Mouse (Mus musculus) CH12.LX (cell line): ENCODE results near the gene Tgds. TPM values are rescaled to one million over a fixed set of nuclear protein-coding genes. Genes with fewer than 3 reads are reported as not detected.

Experiments used
- DNase-seq: peaks from one replicate; pipeline ENCODE4 v3.0.0-alpha.2; 2013; ENCODE audit errors: extremely low read depth
- H3K27ac ChIP-seq: 2 replicates; pipeline ENCODE4 v1.5.1; 2012; ENCODE audit warnings: low read depth, mild to moderate bottlenecking, control low read depth, moderate library complexity; ENCODE audit not compliant: insufficient read depth
- H3K27me3 ChIP-seq: replicated peaks from 2 replicates; pipeline ENCODE3; 2012; ENCODE audit warnings: inconsistent platforms
- H3K36me3 ChIP-seq, 2 experiments: replicated peaks in 1 of 2; 2 replicates each; pipeline versions ENCODE3 to v1.6.1; 2012; ENCODE audit warnings: inconsistent platforms in 1 of 2, low read length in 1 of 2, mild to moderate bottlenecking in 1 of 2, mixed read lengths in 1 of 2, moderate library complexity in 1 of 2; ENCODE audit not compliant: control insufficient read depth in 1 of 2, insufficient read depth in 1 of 2
- H3K4me1 ChIP-seq, 2 experiments: 2 replicates each; pipeline ENCODE4 v1.6.1; 2012; ENCODE audit warnings: inconsistent platforms in 1 of 2, moderate library complexity in 1 of 2; ENCODE audit not compliant: insufficient read depth in 2 of 2, control insufficient read depth in 1 of 2
- H3K4me2 ChIP-seq: 2 replicates; pipeline ENCODE4 v1.6.1; 2012; ENCODE audit warnings: low read depth, mild to moderate bottlenecking, control low read depth; ENCODE audit not compliant: poor library complexity, insufficient read depth, severe bottlenecking
- H3K4me3 ChIP-seq, 3 experiments: fragments of 150-350 bp in 1 of 3; sonication (generic) in 1 of 3; replicated peaks in 1 of 3; 2 replicates each; pipeline versions ENCODE3 to v1.5.1; 2011 to 2012; ENCODE audit warnings: low read depth in 2 of 3, low read length in 2 of 3, mild to moderate bottlenecking in 2 of 3, moderate library complexity in 2 of 3, control low read depth in 1 of 3, improper control_type of control experiment in 1 of 3, inconsistent platforms in 1 of 3, mixed read lengths in 1 of 3; ENCODE audit not compliant: poor library complexity in 1 of 3
- H3K79me2 ChIP-seq: replicated peaks from 2 replicates; pipeline ENCODE4 v1.6.1; 2012; ENCODE audit warnings: mild to moderate bottlenecking, moderate library complexity; ENCODE audit not compliant: control insufficient read depth, poor library complexity, insufficient read depth, severe bottlenecking; ENCODE audit errors: extremely low read depth
- H3K9ac ChIP-seq: 2 replicates; pipeline ENCODE4 v1.6.1; 2012; ENCODE audit warnings: low read depth, mild to moderate bottlenecking, control low read depth, moderate library complexity; ENCODE audit not compliant: insufficient read depth
- H3K9me3 ChIP-seq: replicated peaks from 2 replicates; pipeline ENCODE3; 2012; ENCODE audit warnings: low read length, inconsistent platforms, mixed read lengths
- CHD1 ChIP-seq: IDR thresholded peaks from 2 replicates; pipeline ENCODE4 v1.6.1; 2012; ENCODE audit warnings: low read depth, low read length, improper control_type of control experiment, inconsistent platforms
- CTCF ChIP-seq, 2 experiments: IDR thresholded peaks in 1 of 2; conservative IDR thresholded peaks in 1 of 2; 2 replicates each; pipeline ENCODE4 v1.5.1; 2011 to 2012; ENCODE audit warnings: low read depth in 2 of 2, low read length in 2 of 2, improper control_type of control experiment in 1 of 2, inconsistent platforms in 1 of 2, mild to moderate bottlenecking in 1 of 2, moderate library complexity in 1 of 2
- EP300 ChIP-seq: IDR thresholded peaks from 2 replicates; pipeline ENCODE4 v1.6.1; 2011; ENCODE audit warnings: low read length, improper control_type of control experiment
- ETS1 ChIP-seq: conservative IDR thresholded peaks from 2 replicates; pipeline ENCODE4 v1.6.1; 2012; ENCODE audit warnings: low read depth, mild to moderate bottlenecking, inconsistent platforms, low read length, improper control_type of control experiment, moderate library complexity
- GABPA ChIP-seq: IDR thresholded peaks from 2 replicates; pipeline ENCODE4 v1.6.1; 2012; ENCODE audit warnings: low read depth, low read length, improper control_type of control experiment, inconsistent platforms; ENCODE audit not compliant: insufficient replicate concordance
- IRF4 ChIP-seq: IDR thresholded peaks from 2 replicates; pipeline ENCODE4 v1.6.1; 2014; ENCODE audit warnings: low read depth, mild to moderate bottlenecking, inconsistent platforms, low read length, improper control_type of control experiment
- MAX ChIP-seq: IDR thresholded peaks from 2 replicates; pipeline ENCODE4 v1.6.1; 2011; ENCODE audit warnings: low read length, improper control_type of control experiment
- MXI1 ChIP-seq: IDR thresholded peaks from 2 replicates; pipeline ENCODE4 v1.6.1; 2011; ENCODE audit warnings: mild to moderate bottlenecking, low read depth, low read length, improper control_type of control experiment
- MYC ChIP-seq: IDR thresholded peaks from 2 replicates; pipeline ENCODE4 v1.6.1; 2011; ENCODE audit warnings: low read depth, mild to moderate bottlenecking, improper control_type of control experiment, low read length
- NRF1 ChIP-seq: IDR thresholded peaks from 2 replicates; pipeline ENCODE4 v1.6.1; 2014; ENCODE audit warnings: low read depth, mild to moderate bottlenecking, inconsistent platforms, low read length, improper control_type of control experiment, moderate library complexity
- PAX5 ChIP-seq: IDR thresholded peaks from 2 replicates; pipeline ENCODE4 v1.6.1; 2012; ENCODE audit warnings: low read length, inconsistent platforms, mixed read lengths
- TBP ChIP-seq: conservative IDR thresholded peaks from 2 replicates; pipeline ENCODE4 v1.6.1; 2011; ENCODE audit warnings: low read depth, low read length, improper control_type of control experiment
- TCF12 ChIP-seq: IDR thresholded peaks from 2 replicates; pipeline ENCODE4 v1.6.1; 2014; ENCODE audit warnings: low read depth, mild to moderate bottlenecking, inconsistent platforms, low read length, improper control_type of control experiment
- USF1 ChIP-seq: IDR thresholded peaks from 2 replicates; pipeline ENCODE4 v1.6.1; 2014; ENCODE audit warnings: low read depth, mild to moderate bottlenecking, inconsistent platforms, low read length, improper control_type of control experiment
- ZKSCAN1 ChIP-seq: IDR thresholded peaks from 2 replicates; pipeline ENCODE4 v1.6.1; 2012; ENCODE audit warnings: low read depth, inconsistent platforms, low read length, improper control_type of control experiment, borderline replicate concordance
- dilution Hi-C: fragments of 300-500 bp; cut with MboI; formaldehyde crosslinking; loops from 2 replicates; pipeline ENCODE4 v1.14.3; 2020; ENCODE audit warnings: low sequenced_read_pairs; ENCODE audit not compliant: extremely low pct_unique_long_range_greater_than_20kb, extremely low pct_ligation_motif_present
- in situ Hi-C: fragments of 300-500 bp; cut with MboI; formaldehyde crosslinking; loops from 3 replicates; pipeline ENCODE4 v1.14.3; 2019; ENCODE audit warnings: low sequenced_read_pairs, low pct_ligation_motif_present, low pct_unique_long_range_greater_than_20kb, mixed read lengths
- polyA plus RNA-seq: library from polyadenylated mRNA; unstranded; fragments of >175 nt; gene quantifications from 2 replicates; pipeline ENCODE4 v1.2.1, GENCODE M21; 2012; ENCODE audit warnings: low read depth; ENCODE audit not compliant: insufficient read length
- total RNA-seq, 2 experiments: library from RNA; depleted of rRNA; stranded (reverse); fragments of 300-350 nt in 1 of 2; fragments of >200 nt in 1 of 2; gene quantifications; 2 replicates each; pipeline ENCODE4 v1.2.3; 2012 to 2014

The Tgds gene
- total and polyA plus RNA-seq, 3 experiments, result 18.6 to 29.4 (median 19.5) TPM

GRCm38 (mm10) chr14:118089215-118089805 lies 43.2 kb downstream of the Tgds start (continued):
- TF ChIP-seq PAX5 (no peak), ZKSCAN1 (no peak), CHD1 (no peak), USF1 (no peak), IRF4 (no peak), NRF1 (peak; percentile 95), TBP (peak; percentile 100), MXI1 (no peak; the same call in none of the 2 replicates)
- TF ChIP-seq, all 38 proteins: peak for 10

- in situ Hi-C loops, result loop anchor here (5.0 kb wide), 1 partner anchor 49 kb away; the partner anchor contains the start of gene Gpr180
- Histone ChIP-seq H3K4me3 (peak overlapping the region; percentile 82 to 91 (median 85)), H3K36me3 (no peaks in the 10 kb centered on the region), H3K79me2 (no peaks in the 10 kb centered on the region), H3K27ac (no peak overlapping the region), H3K9ac (peak overlapping the region; percentile 31; the same call in 1 of the 2 replicates), H3K4me1 (peaks cover 18 to 49% of the 10 kb centered on the region in 2 experiments), H3K4me2 (peak overlapping the region; percentile 58), H3K27me3 (peaks cover 6% of the 10 kb centered on the region), H3K9me3 (no peaks in the 10 kb centered on the region)
- peak; percentile 54 for DNase-seq
- TF ChIP-seq CTCF (conservative IDR thresholded peaks at IDR 0.05 in 1 of 2, IDR thresholded peaks at IDR 0.05 in 1 of 2; ENCODE audit: low read depth in 2 of 2, low read length in 2 of 2), result no peak
- peak; percentile 45; the same call in 1 of the 2 replicates for TF ChIP-seq MYC
- peak; percentile 6; the same call in 1 of the 2 replicates for TF ChIP-seq MAX
- dilution Hi-C loops, result no loop called here
These were observed 43.9 kb downstream of the Tgds start for GRCm38 (mm10) chr14:118088437-118089207.

- H3K4me1 ChIP-seq, result peaks cover 24 to 61% of the 10 kb centered on the region in 2 experiments
- no peaks in the 10 kb centered on the region for H3K9me3 ChIP-seq
- H3K9ac ChIP-seq, result no peak overlapping the region
- H3K36me3 ChIP-seq, result no peaks in the 10 kb centered on the region
- H3K4me3 ChIP-seq, result no peak overlapping the region
- dilution Hi-C loops, result no loop called here
- no peak overlapping the region for H3K27ac ChIP-seq
- no peak overlapping the region for H3K4me2 ChIP-seq
- in situ Hi-C loops, result loop anchor here (5.0 kb wide), 1 partner anchor 51 kb away; the partner anchor contains the start of gene Gpr180
- DNase-seq, result peak; percentile 71
- peaks cover 5% of the 10 kb centered on the region for H3K27me3 ChIP-seq
- H3K79me2 ChIP-seq, result no peaks in the 10 kb centered on the region
- TF ChIP-seq MAX (0 out of 2 replicates have a peak, but pooled peaks have one; percentile 11), TCF12 (peak; percentile 97), GABPA (no peak), ETS1 (0 out of 2 replicates have a peak, but pooled peaks have one; percentile 25), EP300 (peak; percentile 72)
These were observed 46.1 kb downstream of the Tgds start for GRCm38 (mm10) chr14:118086271-118087035.
